Mouse (Mus musculus) heart, postnatal 0 days (tissue): ENCODE measurements at regions not wholly inside any gene's neighbourhood (a gene's known extent, or its start where the extent isn't known, plus 50 kb on each side); places are given as distances from the start of the nearest gene placed in this dataset.

Source experiments
- CTCF ChIP-seq: IDR thresholded peaks from 2 replicates; pipeline ENCODE4 v1.5.1; 2016; ENCODE audit warnings: antibody characterized with exemption, control low read depth, low read depth
- EP300 ChIP-seq: IDR thresholded peaks from 2 replicates; pipeline ENCODE4 v1.6.1; 2016; ENCODE audit warnings: antibody characterized with exemption, low read depth

DNA sequence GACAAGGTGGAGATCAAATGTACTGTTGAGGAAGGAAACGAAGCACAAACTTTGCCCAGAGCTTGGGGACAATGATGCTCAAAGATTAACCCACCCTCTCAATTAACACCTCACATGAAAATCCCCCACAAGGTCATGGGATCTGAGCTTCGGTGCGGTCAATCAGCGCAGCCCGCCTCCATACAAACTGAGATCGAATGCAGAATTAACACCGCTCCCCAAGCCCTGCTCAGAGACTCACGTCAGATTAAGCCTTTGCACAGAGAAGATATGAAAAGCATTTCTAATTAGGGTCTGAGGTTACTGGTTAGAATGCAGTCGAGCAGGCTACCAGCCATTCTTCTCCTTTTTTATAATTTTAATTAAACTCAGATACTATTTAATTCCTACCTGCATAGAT is 243.7 kb downstream of the Nr2f2 start:
- TF ChIP-seq CTCF (no peak), EP300 (no peak)
